Mouse (Mus musculus): ENCODE data around the gene Ripor3.

The Ripor3 gene

GRCm38 (mm10) chr2:167953819-167954218, 56.6 kb downstream of the Ripor3 start:
- DNase-seq (ENCODE audit: low spot score) = no peak

- no peak for DNase-seq (ENCODE audit: low spot score)
These were observed 58.9 kb downstream of the Ripor3 start for GRCm38 (mm10) chr2:167951301-167952211.

GRCm38 (mm10) chr2:167950681-167951080, 59.7 kb downstream of the Ripor3 start:
- DNase-seq (ENCODE audit: low spot score) = no peak

- DNase-seq (ENCODE audit: low spot score) = no peak
These were observed 60.6 kb downstream of the Ripor3 start for GRCm38 (mm10) chr2:167949808-167950207.

- DNase-seq (ENCODE audit: low spot score) = no peak
These were observed 61.2 kb downstream of the Ripor3 start for GRCm38 (mm10) chr2:167949250-167949649.

- DNase-seq (ENCODE audit: low spot score) = no peak
These were observed 61.9 kb downstream of the Ripor3 start for GRCm38 (mm10) chr2:167948557-167948956.

GRCm38 (mm10) chr2:167948047-167948446, 62.4 kb downstream of the Ripor3 start:
- no peak for DNase-seq (ENCODE audit: low spot score)

GRCm38 (mm10) chr2:167947251-167947650, 63.2 kb downstream of the Ripor3 start:
- no peak for DNase-seq (ENCODE audit: low spot score)

- no peak for DNase-seq (ENCODE audit: low spot score)
These were observed 65.0 kb downstream of the Ripor3 start for GRCm38 (mm10) chr2:167945451-167945850.

- no peak for DNase-seq (ENCODE audit: low spot score)
These were observed 66.2 kb downstream of the Ripor3 start for GRCm38 (mm10) chr2:167944193-167944592.

- DNase-seq (ENCODE audit: low spot score) = no peak
These were observed 67.3 kb downstream of the Ripor3 start for GRCm38 (mm10) chr2:167942926-167943633.

- DNase-seq (ENCODE audit: low spot score) = no peak
These were observed 68.1 kb downstream of the Ripor3 start for GRCm38 (mm10) chr2:167942199-167942925.

GRCm38 (mm10) chr2:167941745-167942176, 68.7 kb downstream of the Ripor3 start:
- DNase-seq (ENCODE audit: low spot score) = no peak

- no peak for DNase-seq (ENCODE audit: low spot score)
These were observed 69.1 kb downstream of the Ripor3 start for GRCm38 (mm10) chr2:167941320-167941719.

- no peak for DNase-seq (ENCODE audit: low spot score)
These were observed 69.8 kb downstream of the Ripor3 start for GRCm38 (mm10) chr2:167940636-167941035.

- DNase-seq (ENCODE audit: low spot score) = no peak
These were observed 70.6 kb downstream of the Ripor3 start for GRCm38 (mm10) chr2:167939632-167940399.

GRCm38 (mm10) chr2:167939204-167939603, 71.2 kb downstream of the Ripor3 start:
- no peak for DNase-seq (ENCODE audit: low spot score)

GRCm38 (mm10) chr2:167938786-167939185, 71.6 kb downstream of the Ripor3 start:
- no peak for DNase-seq (ENCODE audit: low spot score)

- no peak for DNase-seq (ENCODE audit: low spot score)
These were observed 74.5 kb downstream of the Ripor3 start for GRCm38 (mm10) chr2:167935956-167936355.

GRCm38 (mm10) chr2:167933397-167933796, 77.0 kb downstream of the Ripor3 start:
- DNase-seq (ENCODE audit: low spot score) = no peak

- DNase-seq (ENCODE audit: low spot score) = no peak
These were observed 77.6 kb downstream of the Ripor3 start for GRCm38 (mm10) chr2:167932727-167933231.
